ENCODE assay signal across 8 mouse cellular contexts in the genomic region with DNA sequence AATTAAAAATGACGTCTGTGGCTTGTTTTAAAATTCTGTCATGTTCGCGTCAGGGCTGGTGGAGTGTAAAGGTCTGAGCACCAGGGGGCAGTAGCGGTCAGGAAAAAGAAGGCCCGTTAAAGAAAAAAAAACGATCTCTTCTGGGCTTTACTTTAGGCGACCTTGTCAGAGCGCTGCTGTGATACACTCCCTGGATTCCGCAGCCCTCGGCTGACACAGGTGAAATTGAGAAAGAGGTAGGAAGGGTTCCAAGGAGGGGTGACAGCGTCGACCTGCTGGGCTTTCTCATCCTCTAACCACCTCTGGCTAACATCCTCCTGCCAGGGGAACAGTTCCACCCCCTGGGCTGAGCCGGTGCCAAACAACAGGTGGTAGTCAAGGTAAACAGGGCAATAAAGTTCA. TPM values are rescaled to one million over a fixed set of nuclear protein-coding genes. Genes with fewer than 3 reads are reported as not detected.
DNase-seq lines count a peak whose midpoint lies in the region; ATAC-seq and TF ChIP-seq lines count a peak whose summit lies in the region.

No protein-coding gene starts in this region.

- H3K27ac ChIP-seq in embryonic facial prominence, embryonic 15.5 days (replicated peaks) = no peak overlapping the region
- no peak overlapping the region for H3K27ac ChIP-seq in heart, postnatal 0 days (ENCODE audit: low read depth)

- ATAC-seq in activated CD4-positive, CD25-positive, alpha-beta regulatory T cell, adult 4 months = peak; percentile 48
- no peak for ATAC-seq in embryonic facial prominence, embryonic 15.5 days (ENCODE audit: insufficient number of reproducible peaks, low FRiP score, low TSS enrichment, low read depth)
- 0 out of 2 replicates have a peak, but pooled peaks have one; percentile 44 for ATAC-seq in heart, postnatal 0 days (ENCODE audit: insufficient read depth, low read depth)

- peaks cover 3% of the 10 kb centered on the region; the same call in 1 of the 2 replicates for H3K4me1 ChIP-seq in embryonic facial prominence, embryonic 15.5 days
- H3K4me1 ChIP-seq in heart, postnatal 0 days (ENCODE audit: control insufficient read depth, insufficient read depth) = no peaks in the 10 kb centered on the region
- peaks cover 15% of the 10 kb centered on the region for H3K4me1 ChIP-seq in megakaryocyte, embryonic 14.5 days

- WGBS in embryonic facial prominence, embryonic 15.5 days = 5% methylated on average over 13 of the region's 13 CpGs
- 7% methylated on average over 13 of the region's 13 CpGs for WGBS in heart, postnatal 0 days

- H3K9ac ChIP-seq in embryonic facial prominence, embryonic 15.5 days = no peak overlapping the region
- no peak overlapping the region; the same call in 1 of the 2 replicates for H3K9ac ChIP-seq in heart, postnatal 0 days (replicated peaks; ENCODE audit: low read depth, low read length)

- H3K36me3 ChIP-seq in embryonic facial prominence, embryonic 15.5 days = no peaks in the 10 kb centered on the region
- H3K36me3 ChIP-seq in heart, postnatal 0 days (replicated peaks; ENCODE audit: control insufficient read depth, insufficient read depth, low read length) = no peaks in the 10 kb centered on the region
- no peaks in the 10 kb centered on the region for H3K36me3 ChIP-seq in megakaryocyte, embryonic 14.5 days (replicated peaks; ENCODE audit: low read length)

- no peaks in the 10 kb centered on the region for H3K9me3 ChIP-seq in embryonic facial prominence, embryonic 15.5 days (replicated peaks)
- H3K9me3 ChIP-seq in heart, postnatal 0 days (replicated peaks; ENCODE audit: control insufficient read depth, low read length) = no peaks in the 10 kb centered on the region
- peaks cover 13% of the 10 kb centered on the region for H3K9me3 ChIP-seq in megakaryocyte, embryonic 14.5 days

- peak; percentile 50 for DNase-seq in cerebellum, adult 11 months
- DNase-seq in cerebellum, adult 9-11 months = no peak
- DNase-seq in heart, postnatal 0 days (ENCODE audit: low spot score) = peak; percentile 76
- DNase-seq in kidney, postnatal 25 days = peak; percentile 76 to 85
- peak; percentile 63 for DNase-seq in spleen, adult 12 weeks (ENCODE audit: low spot score)

- H3K4me2 ChIP-seq in embryonic facial prominence, embryonic 15.5 days (replicated peaks) = peak overlapping the region; percentile 52
- H3K4me2 ChIP-seq in heart, postnatal 0 days (ENCODE audit: low read depth, low read length) = peak overlapping the region; percentile 51

- peak overlapping the region; percentile 17; the same call in 1 of the 2 replicates for H3K4me3 ChIP-seq in embryonic facial prominence, embryonic 15.5 days (replicated peaks)
- peak overlapping the region; percentile 21; the same call in 1 of the 2 replicates for H3K4me3 ChIP-seq in heart, postnatal 0 days (ENCODE audit: low read depth, low read length)
- peak overlapping the region; percentile 76 for H3K4me3 ChIP-seq in megakaryocyte, embryonic 14.5 days (replicated peaks)

- peak; percentile 69 for TF ChIP-seq CTCF in heart, postnatal 0 days (IDR thresholded peaks at IDR 0.05; ENCODE audit: low read depth)

- 0 out of 2 replicates have a peak, but pooled peaks cover 3% of the 10 kb centered on the region for H3K27me3 ChIP-seq in embryonic facial prominence, embryonic 15.5 days
- no peaks in the 10 kb centered on the region for H3K27me3 ChIP-seq in heart, postnatal 0 days (ENCODE audit: control insufficient read depth, insufficient read depth, low read length)
- peaks cover 65% of the 10 kb centered on the region for H3K27me3 ChIP-seq in megakaryocyte, embryonic 14.5 days (replicated peaks)

- TF ChIP-seq EP300 in heart, postnatal 0 days (IDR thresholded peaks at IDR 0.05; ENCODE audit: low read depth) = no peak

RNA-seq across cellular contexts. Expression of a gene that starts 20.9 kb away (rescaled TPM):
- 100 to 1,000 TPM; 255 to 299 TPM for polyA plus RNA-seq in activated CD4-positive, CD25-positive, alpha-beta regulatory T cell, adult 4 months (2017; shearing (Covaris generic))
- polyA plus RNA-seq in embryonic facial prominence, embryonic 15.5 days (2015; fragmentation: Nextera tagmentation; extraction: Ambion mirVana) = 362 and 371 TPM in 2 replicates
- 132 and 199 TPM in 2 replicates for total RNA-seq in heart, postnatal 0 days (2014; rRNA removed; ENCODE audit: low replicate concordance)
- 267 and 288 TPM in 2 replicates for polyA plus RNA-seq in heart, postnatal 0 days (2015; fragmentation: Nextera tagmentation; extraction: Ambion mirVana)
- polyA plus RNA-seq in megakaryocyte, embryonic 14.5 days (2012; ENCODE audit: insufficient read depth, low replicate concordance) = 92.7 and 241 TPM in 2 replicates

Comparison
In these comparisons a context has a peak if more than half of its experiments do, and no peak if none do; other contexts are left out.
1. H3K4me3 ChIP-seq: peak in every context shown above with its lines; median percentile 76 in megakaryocyte, embryonic 14.5 days; 21 in heart, postnatal 0 days; 17 in embryonic facial prominence, embryonic 15.5 days.